Mouse (Mus musculus): ENCODE results near the gene Gal3st3.

Gal3st3 gene

GRCm38 (mm10) chr19:5297903-5298800 is at the start of gene Gal3st3:
Gene Gal3st3 (plus strand): TSS chr19:5298331.
- no peak for DNase-seq (ENCODE audit: low spot score)

GRCm38 (mm10) chr19:5257140-5257539 is 41.0 kb upstream of the Gal3st3 start:
- DNase-seq (ENCODE audit: low spot score): no peak

GRCm38 (mm10) chr19:5267015-5267414 is 31.1 kb upstream of the Gal3st3 start:
- peak; percentile 80 for DNase-seq (ENCODE audit: low spot score)

GRCm38 (mm10) chr19:5268017-5268416 is 30.1 kb upstream of the Gal3st3 start:
- DNase-seq (ENCODE audit: low spot score): peak; percentile 62

GRCm38 (mm10) chr19:5268875-5269274 is 29.3 kb upstream of the Gal3st3 start:
- peak; percentile 64 for DNase-seq (ENCODE audit: low spot score)

GRCm38 (mm10) chr19:5269392-5269791 is 28.7 kb upstream of the Gal3st3 start:
- DNase-seq (ENCODE audit: low spot score): peak; percentile 60

DNA sequence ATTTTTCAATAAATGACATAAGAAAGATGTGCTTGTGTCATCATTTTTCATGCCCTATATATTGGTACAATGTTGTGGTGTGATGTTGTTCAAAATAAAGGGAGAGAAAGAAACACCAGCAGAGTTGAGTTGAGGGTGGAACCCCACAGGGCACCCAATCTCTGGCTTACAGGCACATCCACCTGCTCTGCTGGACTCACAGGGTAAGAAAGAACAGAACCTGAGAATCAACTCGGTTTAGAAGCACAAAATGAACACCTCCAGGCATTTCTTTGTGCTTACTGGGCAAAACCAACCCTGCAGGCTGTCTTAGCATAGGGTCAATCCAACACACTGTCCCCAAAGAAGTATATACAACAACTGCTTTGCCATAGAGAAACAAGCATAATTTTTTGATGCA is 26.7 kb upstream of the Gal3st3 start:
- no peak for DNase-seq (ENCODE audit: low spot score)

- DNase-seq (ENCODE audit: low spot score): no peak
These were observed 25.8 kb upstream of the Gal3st3 start for GRCm38 (mm10) chr19:5272326-5272795.

DNA sequence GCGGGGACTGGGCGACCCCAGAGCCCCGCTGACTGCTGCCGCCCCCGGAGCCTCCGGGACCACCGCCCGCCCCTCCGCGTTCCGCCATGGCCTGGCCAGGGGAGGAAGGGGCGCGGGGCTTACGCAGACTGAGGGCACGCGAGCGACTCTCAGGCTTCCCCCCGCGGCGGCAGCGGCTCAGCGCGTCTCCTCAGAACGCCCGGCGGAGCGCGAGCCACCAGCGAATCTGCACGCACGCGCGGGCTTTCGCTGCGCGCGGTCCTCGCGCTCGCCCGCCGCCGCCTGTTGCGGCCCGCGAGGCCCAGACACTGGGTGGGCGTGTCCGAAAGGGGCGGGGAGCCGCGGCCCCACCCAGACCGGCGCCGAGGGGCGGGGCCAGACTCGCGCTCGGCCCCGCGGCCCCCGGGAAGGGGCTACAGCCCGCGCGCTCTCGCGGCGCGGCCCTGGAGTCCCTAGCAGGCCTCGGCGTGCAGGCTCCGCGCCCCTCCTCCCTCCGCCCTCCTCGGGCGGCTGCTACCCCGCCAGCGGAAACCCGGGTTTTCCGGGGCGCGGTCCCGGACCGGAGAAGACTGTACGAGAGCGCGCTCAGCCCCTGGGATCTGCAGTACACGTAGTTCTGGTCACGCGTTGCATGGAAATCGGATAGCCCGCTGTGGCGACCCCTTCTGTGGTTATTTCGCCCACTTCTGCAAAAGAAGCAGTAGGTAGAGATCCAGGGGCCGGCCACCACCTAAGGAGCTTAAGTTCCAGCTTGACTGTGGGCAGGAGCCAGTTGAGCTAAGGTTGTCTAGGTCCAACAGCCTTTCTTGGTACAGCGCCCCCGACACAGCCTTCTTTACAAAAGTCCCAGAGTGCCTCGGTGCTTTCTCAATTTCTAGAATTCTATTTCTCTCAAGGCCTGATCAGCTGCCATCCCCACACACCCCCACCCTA is 25.1 kb upstream of the Gal3st3 start, which contains the start of gene Pacs1:
Gene Pacs1, minus strand, starts transcription at position 319 of the 933 bp plus-strand sequence.
- DNase-seq (ENCODE audit: low spot score): peak; percentile 80

DNA sequence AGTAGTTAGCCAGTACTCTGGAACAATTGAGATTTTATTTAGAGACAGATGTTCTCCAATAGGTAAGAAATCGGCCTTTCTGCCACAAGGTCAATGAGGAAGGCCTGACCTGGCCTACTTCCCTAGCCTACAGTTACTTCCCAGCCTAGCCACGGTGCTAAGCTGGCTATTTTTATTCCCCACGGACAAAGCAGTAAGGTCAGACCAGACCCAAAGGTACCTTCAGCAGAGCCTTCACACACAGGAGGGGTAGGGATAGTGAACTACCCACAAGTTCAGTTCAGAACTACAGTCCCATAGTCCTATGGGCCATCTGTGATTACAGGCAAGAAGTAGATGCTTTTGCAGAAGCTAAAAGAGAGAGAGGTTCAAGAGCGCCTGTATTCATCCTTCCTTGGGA is 24.2 kb upstream of the Gal3st3 start:
- no peak for DNase-seq (ENCODE audit: low spot score)

DNA sequence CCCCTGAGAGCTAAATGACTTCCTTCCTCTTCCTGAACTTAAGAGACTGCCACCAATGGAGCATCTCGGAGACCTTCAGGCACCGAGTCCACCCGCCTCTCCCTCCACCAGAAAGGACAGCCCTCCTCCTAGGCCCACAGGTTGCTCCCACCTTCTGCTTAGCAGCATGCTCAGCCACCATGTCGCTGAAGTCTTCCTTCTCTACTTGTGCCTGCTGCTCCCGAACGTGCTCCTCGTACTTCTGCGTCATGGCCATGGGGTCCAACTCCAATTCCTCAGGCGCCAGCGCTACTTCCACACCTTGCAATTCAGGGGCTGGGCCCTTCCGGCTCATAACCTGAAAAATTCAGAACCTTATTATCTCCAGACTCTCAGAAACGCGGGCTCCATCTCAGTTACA is 23.5 kb upstream of the Gal3st3 start:
- DNase-seq (ENCODE audit: low spot score): no peak

DNA sequence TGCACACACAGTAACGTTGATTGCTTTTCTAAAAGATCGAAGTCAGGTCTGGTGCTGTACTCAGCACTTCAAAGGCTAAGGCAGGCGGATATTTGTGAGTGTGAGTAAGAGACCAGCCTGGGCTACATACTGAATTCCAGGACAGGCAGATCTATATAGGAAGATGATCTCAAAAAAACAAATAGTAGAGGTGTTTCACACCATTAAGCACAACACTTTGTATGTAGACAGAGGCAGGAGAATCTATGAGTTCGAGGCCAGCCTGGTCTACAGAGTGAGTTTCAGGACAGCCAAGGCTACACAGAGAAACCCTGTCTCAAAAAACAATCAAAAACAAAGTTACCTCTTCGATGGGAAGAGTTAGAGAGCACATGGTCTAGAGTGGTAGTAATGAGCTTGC is 22.4 kb upstream of the Gal3st3 start:
- DNase-seq (ENCODE audit: low spot score): no peak

- no peak for DNase-seq (ENCODE audit: low spot score)
These were observed 21.6 kb upstream of the Gal3st3 start for GRCm38 (mm10) chr19:5276531-5276930.

GRCm38 (mm10) chr19:5277140-5277539 is 21.0 kb upstream of the Gal3st3 start:
- DNase-seq (ENCODE audit: low spot score): no peak

DNA sequence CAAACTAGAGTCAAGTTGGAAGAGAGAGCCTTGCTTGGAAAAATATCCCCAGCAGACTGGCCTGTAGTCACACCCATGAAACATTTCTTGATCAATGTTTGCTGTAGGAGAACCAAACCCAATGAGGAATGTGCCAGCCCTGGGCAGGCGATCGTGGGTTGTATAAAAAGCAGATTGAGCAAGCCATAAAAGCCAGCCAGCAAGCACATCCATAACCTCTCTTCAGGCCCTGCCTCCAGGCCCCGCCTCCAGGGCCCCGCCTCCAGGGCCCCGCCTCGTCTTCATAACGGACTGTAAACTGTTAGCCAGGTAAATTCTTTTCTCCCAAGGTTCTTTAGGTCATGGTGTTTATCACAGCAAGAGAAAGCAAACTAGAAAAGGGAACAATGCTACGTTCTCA is 19.8 kb upstream of the Gal3st3 start:
- no peak for DNase-seq (ENCODE audit: low spot score)

DNA sequence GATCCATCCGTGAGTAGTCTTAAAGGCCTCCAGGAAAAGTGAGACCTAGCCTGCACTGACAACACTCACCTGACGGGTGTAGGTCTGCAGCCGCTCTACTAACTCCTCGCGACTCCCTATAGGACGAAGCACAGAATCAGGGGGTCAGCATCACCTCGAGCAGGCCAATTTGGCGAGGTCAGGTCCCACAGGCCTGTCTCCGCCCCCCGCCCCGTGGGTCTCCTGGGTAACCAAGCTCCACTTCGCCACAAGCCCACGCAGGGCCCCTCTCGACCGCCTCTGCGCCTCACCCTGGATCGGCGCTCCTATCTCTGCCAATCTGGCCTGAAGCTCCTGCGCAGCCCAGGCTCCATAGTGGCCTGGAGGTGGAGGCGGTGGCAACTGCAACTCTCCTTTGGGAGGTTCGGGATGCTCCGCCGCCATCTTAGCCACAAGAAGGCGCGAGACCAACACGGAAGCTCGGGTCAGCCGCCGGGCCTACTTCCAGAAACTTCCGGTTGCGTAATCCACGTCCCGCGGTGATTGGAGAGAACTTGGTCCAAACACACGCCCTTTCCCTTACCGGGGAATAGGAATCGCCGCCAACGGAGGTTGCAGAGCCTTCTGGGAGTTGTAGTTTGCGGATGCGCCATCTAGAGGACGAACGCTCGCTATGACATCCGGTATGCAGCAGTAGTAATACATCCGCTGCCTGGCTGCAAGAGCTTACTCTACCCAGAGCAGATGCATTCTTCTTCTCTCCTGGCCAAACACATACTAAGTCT is 3.0 kb upstream of the Gal3st3 start, which contains the start of gene Sf3b2:
Gene Sf3b2, minus strand, starts transcription at position 484 of the 764 bp plus-strand sequence.
- peak; percentile 100 for DNase-seq (ENCODE audit: low spot score)

DNA sequence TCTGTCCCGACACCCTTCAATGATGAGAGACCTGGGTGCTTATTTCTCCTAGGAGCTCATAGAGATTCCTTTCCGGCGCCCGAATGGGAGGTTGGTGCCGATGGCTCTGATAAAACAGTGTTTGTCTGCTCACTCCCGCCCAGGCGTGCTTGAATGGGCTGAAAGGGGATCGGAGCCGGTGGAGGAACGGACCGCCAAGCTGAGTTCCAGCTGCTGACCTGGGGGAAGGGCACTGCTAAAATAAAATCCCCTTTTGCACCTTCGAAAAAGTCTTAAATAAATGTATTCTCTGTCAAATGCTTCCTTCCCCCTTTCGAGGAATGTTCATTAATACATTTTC is 2.4 kb upstream of the Gal3st3 start:
- DNase-seq (ENCODE audit: low spot score): no peak

GRCm38 (mm10) chr19:5296630-5297029 is 1.5 kb upstream of the Gal3st3 start:
- DNase-seq (ENCODE audit: low spot score): no peak

DNA sequence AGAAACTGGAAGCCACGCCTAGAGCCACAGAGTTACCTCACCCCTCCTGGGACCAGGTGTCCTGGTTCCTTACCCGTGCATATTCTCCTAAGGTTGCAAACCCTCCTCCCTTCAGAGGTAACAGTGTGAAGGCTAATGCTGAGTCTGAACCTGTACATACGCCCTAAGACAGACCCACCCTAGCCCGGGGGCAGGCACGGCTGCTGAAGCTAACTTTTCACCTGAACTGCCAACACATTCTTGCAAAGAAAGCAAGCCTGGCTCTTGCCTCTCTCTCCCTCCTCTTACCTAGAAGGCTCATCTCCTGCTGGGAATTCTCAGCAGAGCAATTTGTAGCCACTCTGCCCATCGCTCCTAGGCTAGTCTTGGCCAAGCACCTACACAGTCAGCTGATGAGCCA is 2.5 kb downstream of the Gal3st3 start:
- DNase-seq (ENCODE audit: low spot score): no peak

- DNase-seq (ENCODE audit: low spot score): peak; percentile 40
These were observed 4.3 kb downstream of the Gal3st3 start for GRCm38 (mm10) chr19:5302455-5302854.

GRCm38 (mm10) chr19:5306279-5306678 is 8.1 kb downstream of the Gal3st3 start:
- DNase-seq (ENCODE audit: low spot score): no peak

Data from c-Kit-positive CD71-positive TER-119-positive erythroid progenitor cells, embryonic 14.5 days (primary cell).